Mouse (Mus musculus): Measurements from ENCODE around the gene Fam83f.

The Fam83f gene

GRCm38 (mm10) chr15:80705828-80706549, 34.3 kb downstream of the Fam83f start:
- H3K9me3 ChIP-seq (ENCODE audit: low read length), result no peaks in the 10 kb centered on the region

GRCm38 (mm10) chr15:80706596-80706995, 34.9 kb downstream of the Fam83f start:
- TF ChIP-seq POU5F1 (IDR thresholded peaks at IDR 0.05; ENCODE audit: borderline replicate concordance, low read length), result no peak
- TF ChIP-seq CTCF (conservative IDR thresholded peaks at IDR 0.05; ENCODE audit: low read length), result no peak
- no peak for TF ChIP-seq NANOG (IDR thresholded peaks at IDR 0.05; ENCODE audit: borderline replicate concordance, low read length)
- H3K4me1 ChIP-seq (replicated peaks; ENCODE audit: low read depth, low read length), result peaks cover 23% of the 10 kb centered on the region
- H3K36me3 ChIP-seq (ENCODE audit: insufficient read depth, low read length), result no peaks in the 10 kb centered on the region
- peak overlapping the region; percentile 49 for H3K4me3 ChIP-seq (replicated peaks; ENCODE audit: low read length)
- no peaks in the 10 kb centered on the region for H3K9me3 ChIP-seq (ENCODE audit: low read length)
- H3K27me3 ChIP-seq (ENCODE audit: insufficient read depth, low read length), result no peaks in the 10 kb centered on the region

More at GRCm38 (mm10) chr15:80705828-80706549, 34.3 kb downstream of the Fam83f start:
- Histone ChIP-seq H3K4me1 (replicated peaks; ENCODE audit: low read depth, low read length) (peaks cover 25% of the 10 kb centered on the region), H3K36me3 (ENCODE audit: insufficient read depth, low read length) (no peaks in the 10 kb centered on the region), H3K27me3 (ENCODE audit: insufficient read depth, low read length) (no peaks in the 10 kb centered on the region), H3K4me3 (replicated peaks; ENCODE audit: low read length) (peak overlapping the region; percentile 49)
- TF ChIP-seq POU5F1 (IDR thresholded peaks at IDR 0.05; ENCODE audit: borderline replicate concordance, low read length) (no peak), CTCF (conservative IDR thresholded peaks at IDR 0.05; ENCODE audit: low read length) (peak; percentile 91)

GRCm38 (mm10) chr15:80707088-80707487, 35.4 kb downstream of the Fam83f start:
- no peak overlapping the region for H3K4me3 ChIP-seq (replicated peaks; ENCODE audit: low read length)
- H3K9me3 ChIP-seq (ENCODE audit: low read length), result no peaks in the 10 kb centered on the region
- no peaks in the 10 kb centered on the region for H3K27me3 ChIP-seq (ENCODE audit: insufficient read depth, low read length)
- peaks cover 25% of the 10 kb centered on the region for H3K4me1 ChIP-seq (replicated peaks; ENCODE audit: low read depth, low read length)
- H3K36me3 ChIP-seq (ENCODE audit: insufficient read depth, low read length), result no peaks in the 10 kb centered on the region
- TF ChIP-seq CTCF (conservative IDR thresholded peaks at IDR 0.05; ENCODE audit: low read length) (no peak), POU5F1 (IDR thresholded peaks at IDR 0.05; ENCODE audit: borderline replicate concordance, low read length) (no peak), NANOG (IDR thresholded peaks at IDR 0.05; ENCODE audit: borderline replicate concordance, low read length) (no peak)

- Histone ChIP-seq H3K36me3 (ENCODE audit: insufficient read depth, low read length) (peaks cover 4% of the 10 kb centered on the region; the same call in 1 of the 2 replicates), H3K9me3 (ENCODE audit: low read length) (no peaks in the 10 kb centered on the region), H3K27me3 (ENCODE audit: insufficient read depth, low read length) (no peaks in the 10 kb centered on the region), H3K4me1 (replicated peaks; ENCODE audit: low read depth, low read length) (peaks cover 32% of the 10 kb centered on the region), H3K4me3 (replicated peaks; ENCODE audit: low read length) (no peak overlapping the region)
- TF ChIP-seq CTCF (conservative IDR thresholded peaks at IDR 0.05; ENCODE audit: low read length) (no peak), NANOG (IDR thresholded peaks at IDR 0.05; ENCODE audit: borderline replicate concordance, low read length) (no peak), POU5F1 (IDR thresholded peaks at IDR 0.05; ENCODE audit: borderline replicate concordance, low read length) (no peak)
Measured at GRCm38 (mm10) chr15:80709593-80709992, 37.9 kb downstream of the Fam83f start.

GRCm38 (mm10) chr15:80710257-80710607, 38.6 kb downstream of the Fam83f start:
- no peak for TF ChIP-seq POU5F1 (IDR thresholded peaks at IDR 0.05; ENCODE audit: borderline replicate concordance, low read length)
- TF ChIP-seq NANOG (IDR thresholded peaks at IDR 0.05; ENCODE audit: borderline replicate concordance, low read length), result no peak
- TF ChIP-seq CTCF (conservative IDR thresholded peaks at IDR 0.05; ENCODE audit: low read length), result no peak
- peaks cover 4% of the 10 kb centered on the region; the same call in 1 of the 2 replicates for H3K36me3 ChIP-seq (ENCODE audit: insufficient read depth, low read length)
- H3K4me3 ChIP-seq (replicated peaks; ENCODE audit: low read length), result peak overlapping the region; percentile 100
- H3K27me3 ChIP-seq (ENCODE audit: insufficient read depth, low read length), result no peaks in the 10 kb centered on the region
- peaks cover 32% of the 10 kb centered on the region for H3K4me1 ChIP-seq (replicated peaks; ENCODE audit: low read depth, low read length)
- H3K9me3 ChIP-seq (ENCODE audit: low read length), result no peaks in the 10 kb centered on the region

- Histone ChIP-seq H3K4me3 (replicated peaks; ENCODE audit: low read length) (peak within 1 kb of the TSS; percentile 100), H3K36me3 (ENCODE audit: insufficient read depth, low read length) (peaks cover 4% of the 10 kb centered on the region; the same call in 1 of the 2 replicates), H3K27me3 (ENCODE audit: insufficient read depth, low read length) (no peaks in the 10 kb centered on the region), H3K4me1 (replicated peaks; ENCODE audit: low read depth, low read length) (peaks cover 32% of the 10 kb centered on the region), H3K9me3 (ENCODE audit: low read length) (no peaks in the 10 kb centered on the region)
- TF ChIP-seq POU5F1 (IDR thresholded peaks at IDR 0.05; ENCODE audit: borderline replicate concordance, low read length) (no peak), CTCF (conservative IDR thresholded peaks at IDR 0.05; ENCODE audit: low read length) (no peak), NANOG (IDR thresholded peaks at IDR 0.05; ENCODE audit: borderline replicate concordance, low read length) (no peak)
Measured at GRCm38 (mm10) chr15:80710608-80711363, 39.1 kb downstream of the Fam83f start, which contains the start of gene Tnrc6b. Gene Tnrc6b (plus strand): TSS chr15:80711313.

GRCm38 (mm10) chr15:80711401-80712151, 39.9 kb downstream of the Fam83f start:
- Histone ChIP-seq H3K27me3 (ENCODE audit: insufficient read depth, low read length) (no peaks in the 10 kb centered on the region), H3K36me3 (ENCODE audit: insufficient read depth, low read length) (peaks cover 4% of the 10 kb centered on the region; the same call in 1 of the 2 replicates), H3K9me3 (ENCODE audit: low read length) (no peaks in the 10 kb centered on the region), H3K4me1 (replicated peaks; ENCODE audit: low read depth, low read length) (peaks cover 27% of the 10 kb centered on the region), H3K4me3 (replicated peaks; ENCODE audit: low read length) (peak overlapping the region; percentile 100)
- TF ChIP-seq CTCF (conservative IDR thresholded peaks at IDR 0.05; ENCODE audit: low read length), result no peak
- TF ChIP-seq NANOG (IDR thresholded peaks at IDR 0.05; ENCODE audit: borderline replicate concordance, low read length), result no peak
- no peak for TF ChIP-seq POU5F1 (IDR thresholded peaks at IDR 0.05; ENCODE audit: borderline replicate concordance, low read length)

- Histone ChIP-seq H3K9me3 (ENCODE audit: low read length) (no peaks in the 10 kb centered on the region), H3K36me3 (ENCODE audit: insufficient read depth, low read length) (peaks cover 4% of the 10 kb centered on the region; the same call in 1 of the 2 replicates), H3K27me3 (ENCODE audit: insufficient read depth, low read length) (no peaks in the 10 kb centered on the region), H3K4me3 (replicated peaks; ENCODE audit: low read length) (no peak overlapping the region), H3K4me1 (replicated peaks; ENCODE audit: low read depth, low read length) (peaks cover 20% of the 10 kb centered on the region)
- TF ChIP-seq NANOG (IDR thresholded peaks at IDR 0.05; ENCODE audit: borderline replicate concordance, low read length) (no peak), POU5F1 (IDR thresholded peaks at IDR 0.05; ENCODE audit: borderline replicate concordance, low read length) (no peak), CTCF (conservative IDR thresholded peaks at IDR 0.05; ENCODE audit: low read length) (no peak)
Measured at GRCm38 (mm10) chr15:80714299-80714698, 42.7 kb downstream of the Fam83f start.
